Mouse (Mus musculus) stomach, embryonic 14.5 days (tissue): ENCODE results near the gene Tifa. TPM values are rescaled to one million over a fixed set of nuclear protein-coding genes. Genes with fewer than 3 reads are reported as not detected.
A peak's percentile ranks its signal among the peaks of the same experiment; 100 is the strongest.

Experiments used
- ATAC-seq: fragments of 200-750 bp; cut with Nextera tagmentation; 2 replicates; pipeline ENCODE4 v1.8.0; 2017; ENCODE audit warnings: low read depth, moderate TSS enrichment; ENCODE audit not compliant: insufficient number of reproducible peaks, insufficient read depth, low FRiP score
- H3K27ac ChIP-seq: fragments of 300-500 bp; sonication (generic); 2 replicates; pipeline ENCODE4 v1.5.1; 2014; ENCODE audit warnings: mild to moderate bottlenecking, low read length, moderate library complexity, mixed read lengths
- H3K27me3 ChIP-seq: fragments of 300-500 bp; sonication (generic); 2 replicates; pipeline ENCODE4 v1.6.1; 2014; ENCODE audit warnings: low read length, control low read depth, mixed read lengths; ENCODE audit not compliant: control insufficient read depth, insufficient read depth
- H3K36me3 ChIP-seq: fragments of 300-500 bp; sonication (generic); 2 replicates; pipeline ENCODE4 v1.6.1; 2014; ENCODE audit warnings: mild to moderate bottlenecking, control low read depth, low read length, moderate library complexity, mixed read lengths; ENCODE audit not compliant: control insufficient read depth, insufficient read depth
- H3K4me1 ChIP-seq: fragments of 300-500 bp; sonication (generic); 2 replicates; pipeline ENCODE4 v1.6.1; 2014; ENCODE audit warnings: low read length, control low read depth, mixed read lengths; ENCODE audit not compliant: control insufficient read depth, insufficient read depth
- H3K4me2 ChIP-seq: fragments of 300-500 bp; sonication (generic); replicated peaks from 2 replicates; pipeline ENCODE4 v1.6.1; 2014; ENCODE audit warnings: low read depth, low read length, control low read depth
- H3K4me3 ChIP-seq: fragments of 300-500 bp; sonication (generic); 2 replicates; pipeline ENCODE4 v1.5.1; 2014; ENCODE audit warnings: low read depth, low read length, control low read depth
- H3K9ac ChIP-seq: fragments of 300-500 bp; sonication (generic); replicated peaks from 2 replicates; pipeline ENCODE4 v1.6.1; 2014; ENCODE audit warnings: low read depth, mild to moderate bottlenecking, control low read depth, low read length, moderate library complexity, mixed read lengths
- H3K9me3 ChIP-seq: fragments of 300-500 bp; sonication (generic); 2 replicates; pipeline ENCODE4 v1.6.1; 2016; ENCODE audit warnings: low read depth, low read length, control low read depth; ENCODE audit not compliant: control insufficient read depth
- WGBS: fragments of 180-500 bp; shearing (Covaris S2); extraction: QIAGEN DNeasy Blood & Tissue Kit; methylation state at CpG from one replicate; pipeline ENCODE4 v1.1.7; 2014; 5-methylcytosine and 5-hydroxymethylcytosine counted together
- polyA plus RNA-seq: library from polyadenylated mRNA; unstranded; fragments of >200 nt; fragmentation: Nextera tagmentation; extraction: Ambion mirVana; gene quantifications from 2 replicates; pipeline ENCODE4 v1.2.1, GENCODE M21; 2014

Gene Tifa
- polyA plus RNA-seq, 1 experiment from 2014 or later = 6.1 TPM

- ATAC-seq = no peak
- Histone ChIP-seq H3K27me3 (no peaks in the 10 kb centered on the region), H3K4me2 (no peak overlapping the region), H3K4me3 (no peak overlapping the region), H3K9me3 (no peaks in the 10 kb centered on the region), H3K27ac (no peak overlapping the region), H3K9ac (no peak overlapping the region), H3K36me3 (peaks cover 13% of the 10 kb centered on the region), H3K4me1 (peaks cover 20% of the 10 kb centered on the region)
- whole genome bisulfite sequencing = 78% methylated on average over 17 of the region's 17 CpGs
Observed at GRCm38 (mm10) chr3:127823886-127824863, 34.6 kb downstream of the Tifa start.

- 64% methylated on average over 7 of the region's 7 CpGs for WGBS
- ATAC-seq = no peak
Observed at GRCm38 (mm10) chr3:127826503-127826902, 36.9 kb downstream of the Tifa start.

GRCm38 (mm10) chr3:127827123-127827522 lies 37.5 kb downstream of the Tifa start:
- Histone ChIP-seq H3K36me3 (no peaks in the 10 kb centered on the region), H3K4me2 (0 out of 2 replicates have a peak overlapping the region, but pooled peaks have one; percentile 2), H3K9ac (no peak overlapping the region), H3K9me3 (no peaks in the 10 kb centered on the region), H3K27ac (peak overlapping the region; percentile 40; the same call in 1 of the 2 replicates), H3K4me1 (peaks cover 22% of the 10 kb centered on the region), H3K4me3 (no peak overlapping the region), H3K27me3 (no peaks in the 10 kb centered on the region)
- WGBS = 21% methylated on average over 7 of the region's 7 CpGs
- peak; percentile 82; the same call in 1 of the 2 replicates for ATAC-seq

More at GRCm38 (mm10) chr3:127826503-127826902, 36.9 kb downstream of the Tifa start:
- Histone ChIP-seq H3K4me1 (peaks cover 22% of the 10 kb centered on the region), H3K27me3 (no peaks in the 10 kb centered on the region), H3K36me3 (peaks cover 2% of the 10 kb centered on the region), H3K9me3 (no peaks in the 10 kb centered on the region), H3K27ac (peak overlapping the region; percentile 40; the same call in 1 of the 2 replicates), H3K4me2 (no peak overlapping the region), H3K4me3 (no peak overlapping the region), H3K9ac (no peak overlapping the region)

GRCm38 (mm10) chr3:127830183-127830582 lies 40.6 kb downstream of the Tifa start:
- Histone ChIP-seq H3K9ac (no peak overlapping the region), H3K4me2 (no peak overlapping the region), H3K4me1 (peaks cover 22% of the 10 kb centered on the region), H3K27me3 (no peaks in the 10 kb centered on the region), H3K4me3 (no peak overlapping the region), H3K27ac (no peak overlapping the region), H3K9me3 (no peaks in the 10 kb centered on the region), H3K36me3 (no peaks in the 10 kb centered on the region)
- WGBS = 89% methylated on average over 10 of the region's 10 CpGs
- no peak for ATAC-seq

GRCm38 (mm10) chr3:127831079-127831478 lies 41.5 kb downstream of the Tifa start:
- H3K4me1 ChIP-seq = peaks cover 25% of the 10 kb centered on the region
- H3K27me3 ChIP-seq = no peaks in the 10 kb centered on the region
- no peaks in the 10 kb centered on the region for H3K36me3 ChIP-seq
- H3K4me2 ChIP-seq = no peak overlapping the region
- 58% methylated on average over 6 of the region's 6 CpGs for WGBS
- no peaks in the 10 kb centered on the region for H3K9me3 ChIP-seq
- H3K4me3 ChIP-seq = no peak overlapping the region
- no peak for ATAC-seq
- H3K9ac ChIP-seq = no peak overlapping the region
- H3K27ac ChIP-seq = no peak overlapping the region

- WGBS = 85% methylated on average over 4 of the region's 4 CpGs
- Histone ChIP-seq H3K9me3 (no peaks in the 10 kb centered on the region), H3K4me2 (no peak overlapping the region), H3K4me1 (peaks cover 18% of the 10 kb centered on the region), H3K36me3 (no peaks in the 10 kb centered on the region), H3K27ac (no peak overlapping the region), H3K4me3 (no peak overlapping the region), H3K27me3 (no peaks in the 10 kb centered on the region), H3K9ac (no peak overlapping the region)
- no peak for ATAC-seq
Observed at GRCm38 (mm10) chr3:127834040-127834439, 44.4 kb downstream of the Tifa start.

GRCm38 (mm10) chr3:127835594-127835993 lies 46.0 kb downstream of the Tifa start:
- peaks cover 14% of the 10 kb centered on the region; the same call in 1 of the 2 replicates for H3K4me1 ChIP-seq
- ATAC-seq = no peak
- no peaks in the 10 kb centered on the region for H3K9me3 ChIP-seq
- 84% methylated on average over 6 of the region's 6 CpGs for WGBS
- no peaks in the 10 kb centered on the region for H3K27me3 ChIP-seq
- H3K9ac ChIP-seq = no peak overlapping the region
- H3K4me3 ChIP-seq = no peak overlapping the region
- H3K36me3 ChIP-seq = no peaks in the 10 kb centered on the region
- H3K4me2 ChIP-seq = peak overlapping the region; percentile 78; the same call in 1 of the 2 replicates
- no peak overlapping the region for H3K27ac ChIP-seq

GRCm38 (mm10) chr3:127836798-127837153 lies 47.2 kb downstream of the Tifa start:
- peak; percentile 43 for ATAC-seq
- H3K4me3 ChIP-seq = peak overlapping the region; percentile 84
- no peaks in the 10 kb centered on the region for H3K9me3 ChIP-seq
- H3K4me1 ChIP-seq = peaks cover 14% of the 10 kb centered on the region; the same call in 1 of the 2 replicates
- H3K9ac ChIP-seq = peak overlapping the region; percentile 87
- 0% methylated on average over 16 of the region's 17 CpGs for WGBS
- peak overlapping the region; percentile 82 for H3K27ac ChIP-seq
- H3K27me3 ChIP-seq = no peaks in the 10 kb centered on the region
- peak overlapping the region; percentile 78 for H3K4me2 ChIP-seq
- no peaks in the 10 kb centered on the region for H3K36me3 ChIP-seq
